Mouse (Mus musculus): ENCODE data around the gene Cbll1. TPM values are rescaled to one million over a fixed set of nuclear protein-coding genes. Genes with fewer than 3 reads are reported as not detected.
"Not testable (repeated sequence)": the region's sequence is repeated elsewhere in the genome, so short reads cannot be mapped to it uniquely, and the experiment has no call there.

The Cbll1 gene
- polyA plus RNA-seq, 1 experiment from 2014 or later, result 15.9 TPM

- H3K4me3 ChIP-seq (replicated peaks; ENCODE audit: low read length), result no peak overlapping the region
- no peak overlapping the region for H3K27ac ChIP-seq (ENCODE audit: low read length)
- ATAC-seq, result no peak
- peaks cover 10% of the 10 kb centered on the region for H3K4me1 ChIP-seq (replicated peaks; ENCODE audit: control insufficient read depth, insufficient read depth, low read length)
- no peak overlapping the region for H3K4me2 ChIP-seq (ENCODE audit: low read length)
- H3K36me3 ChIP-seq (ENCODE audit: control insufficient read depth, insufficient read depth), result no peaks in the 10 kb centered on the region
- no peaks in the 10 kb centered on the region for H3K9me3 ChIP-seq (ENCODE audit: control insufficient read depth, low read length)
- H3K27me3 ChIP-seq (replicated peaks; ENCODE audit: control insufficient read depth, insufficient read depth, low read length), result no peaks in the 10 kb centered on the region
- no peak overlapping the region for H3K9ac ChIP-seq (replicated peaks; ENCODE audit: low read depth, low read length)
Observed at GRCm38 (mm10) chr12:31503211-31503610, 3.8 kb upstream of the Cbll1 start.

GRCm38 (mm10) chr12:31501266-31501665, 1.9 kb upstream of the Cbll1 start:
- Histone ChIP-seq H3K27me3 (replicated peaks; ENCODE audit: control insufficient read depth, insufficient read depth, low read length) (no peaks in the 10 kb centered on the region), H3K4me3 (replicated peaks; ENCODE audit: low read length) (no peak overlapping the region), H3K4me1 (replicated peaks; ENCODE audit: control insufficient read depth, insufficient read depth, low read length) (peaks cover 15% of the 10 kb centered on the region), H3K9me3 (ENCODE audit: control insufficient read depth, low read length) (no peaks in the 10 kb centered on the region), H3K4me2 (ENCODE audit: low read length) (no peak overlapping the region), H3K36me3 (ENCODE audit: control insufficient read depth, insufficient read depth) (no peaks in the 10 kb centered on the region), H3K9ac (replicated peaks; ENCODE audit: low read depth, low read length) (no peak overlapping the region), H3K27ac (ENCODE audit: low read length) (no peak overlapping the region)
- WGBS, result 76% methylated on average over 4 of the region's 4 CpGs
- ATAC-seq, result no peak

DNA sequence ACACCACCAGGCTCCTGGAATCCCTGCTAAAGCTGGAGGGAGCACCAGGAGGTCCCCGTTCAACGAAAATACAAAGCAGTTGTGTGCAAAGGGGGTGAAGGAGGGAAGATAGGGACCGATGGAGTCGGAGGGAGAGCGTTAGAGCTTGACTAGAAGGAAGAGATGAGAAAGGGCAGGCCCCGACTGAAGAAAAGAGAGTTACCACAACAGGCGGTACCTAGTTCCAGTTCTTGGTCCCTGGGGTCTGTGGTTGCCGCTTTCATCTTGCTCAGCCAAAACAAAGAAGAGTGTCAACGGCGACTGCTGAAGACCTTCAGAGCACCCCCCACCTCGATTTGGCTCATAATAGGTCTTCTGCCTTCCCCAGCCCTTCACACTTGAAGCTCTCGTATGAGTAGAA, 780 bp upstream of the Cbll1 start:
- ATAC-seq, result no peak; the same call in 1 of the 2 replicates
- WGBS, result 1% methylated on average over 12 of the region's 12 CpGs

GRCm38 (mm10) chr12:31498936-31499313, 491 bp downstream of the Cbll1 start:
- Histone ChIP-seq H3K9me3 (ENCODE audit: control insufficient read depth, low read length) (no peaks in the 10 kb centered on the region), H3K27ac (ENCODE audit: low read length) (peak overlapping the region; percentile 94), H3K36me3 (ENCODE audit: control insufficient read depth, insufficient read depth) (peaks cover 4% of the 10 kb centered on the region; the same call in 1 of the 2 replicates), H3K4me2 (ENCODE audit: low read length) (peak overlapping the region; percentile 72), H3K4me1 (replicated peaks; ENCODE audit: control insufficient read depth, insufficient read depth, low read length) (peaks cover 15% of the 10 kb centered on the region), H3K4me3 (replicated peaks; ENCODE audit: low read length) (peak overlapping the region; percentile 75), H3K27me3 (replicated peaks; ENCODE audit: control insufficient read depth, insufficient read depth, low read length) (no peaks in the 10 kb centered on the region), H3K9ac (replicated peaks; ENCODE audit: low read depth, low read length) (peak overlapping the region; percentile 77)
- ATAC-seq, result no peak
- WGBS, result 1% methylated on average over 25 of the region's 25 CpGs

More for the DNA sequence above, 780 bp upstream of the Cbll1 start:
- Histone ChIP-seq H3K27me3 (replicated peaks; ENCODE audit: control insufficient read depth, insufficient read depth, low read length) (no peaks in the 10 kb centered on the region), H3K9me3 (ENCODE audit: control insufficient read depth, low read length) (no peaks in the 10 kb centered on the region), H3K4me2 (ENCODE audit: low read length) (peak overlapping the region; percentile 82), H3K4me3 (replicated peaks; ENCODE audit: low read length) (peak overlapping the region; percentile 75), H3K4me1 (replicated peaks; ENCODE audit: control insufficient read depth, insufficient read depth, low read length) (peaks cover 15% of the 10 kb centered on the region), H3K27ac (ENCODE audit: low read length) (peak overlapping the region; percentile 94), H3K36me3 (ENCODE audit: control insufficient read depth, insufficient read depth) (no peaks in the 10 kb centered on the region), H3K9ac (replicated peaks; ENCODE audit: low read depth, low read length) (peak overlapping the region; percentile 77)

DNA sequence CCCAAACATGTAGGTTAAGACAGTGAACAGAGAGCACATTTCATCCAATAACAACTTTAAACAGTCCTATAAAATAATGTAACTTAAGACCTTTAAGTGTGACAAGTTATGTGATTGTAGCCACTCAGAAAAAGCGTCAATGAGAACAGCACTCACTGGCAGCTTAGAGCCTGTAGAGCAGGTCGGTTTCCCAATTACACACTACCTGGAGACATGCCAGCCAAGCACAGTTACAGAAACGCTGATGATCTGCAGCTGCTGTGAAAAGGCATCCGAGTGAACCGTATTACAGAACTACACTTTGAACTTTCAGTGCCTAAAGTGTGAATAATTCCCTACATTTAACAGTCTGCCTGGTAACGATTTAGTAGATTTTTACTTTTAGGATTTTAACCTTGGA, 13.0 kb downstream of the Cbll1 start:
- H3K27me3 ChIP-seq (replicated peaks; ENCODE audit: control insufficient read depth, insufficient read depth, low read length), result no peaks in the 10 kb centered on the region
- H3K4me2 ChIP-seq (ENCODE audit: low read length), result no peak overlapping the region
- H3K4me3 ChIP-seq (replicated peaks; ENCODE audit: low read length), result no peak overlapping the region
- peaks cover 20% of the 10 kb centered on the region for H3K36me3 ChIP-seq (ENCODE audit: control insufficient read depth, insufficient read depth)
- H3K4me1 ChIP-seq (replicated peaks; ENCODE audit: control insufficient read depth, insufficient read depth, low read length), result no peaks in the 10 kb centered on the region
- H3K9me3 ChIP-seq (ENCODE audit: control insufficient read depth, low read length), result no peaks in the 10 kb centered on the region
- no peak overlapping the region for H3K27ac ChIP-seq (ENCODE audit: low read length)
- 48% methylated on average over 6 of the region's 6 CpGs for WGBS
- H3K9ac ChIP-seq (replicated peaks; ENCODE audit: low read depth, low read length), result no peak overlapping the region
- no peak for ATAC-seq

DNA sequence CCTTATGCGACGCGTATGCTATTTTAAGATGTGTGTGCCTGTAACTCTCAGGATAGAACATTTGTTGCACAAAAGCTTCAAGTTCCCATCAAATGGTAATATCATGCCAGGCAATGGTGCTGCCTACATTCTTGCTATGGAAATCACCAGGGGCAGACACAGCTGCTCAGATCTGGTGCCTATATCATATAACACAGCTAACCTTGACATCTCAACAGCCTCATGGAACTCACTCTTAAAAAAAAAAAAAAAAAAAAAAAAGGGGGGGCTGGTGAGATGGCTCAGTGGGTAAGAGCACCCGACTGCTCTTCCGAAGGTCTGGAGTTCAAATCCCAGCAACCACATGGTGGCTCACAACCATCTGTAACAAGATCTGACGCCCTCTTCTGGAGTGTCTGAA, 21.2 kb downstream of the Cbll1 start:
- over 99% methylated on average over 4 of the region's 6 CpGs for WGBS
- not testable (repeated sequence) for H3K9ac ChIP-seq (replicated peaks; ENCODE audit: low read depth, low read length); H3K4me3 ChIP-seq (replicated peaks; ENCODE audit: low read length); H3K27me3 ChIP-seq (replicated peaks; ENCODE audit: control insufficient read depth, insufficient read depth, low read length); H3K36me3 ChIP-seq (ENCODE audit: control insufficient read depth, insufficient read depth); H3K27ac ChIP-seq (ENCODE audit: low read length); H3K4me1 ChIP-seq (replicated peaks; ENCODE audit: control insufficient read depth, insufficient read depth, low read length); ATAC-seq; H3K9me3 ChIP-seq (ENCODE audit: control insufficient read depth, low read length); H3K4me2 ChIP-seq (ENCODE audit: low read length)

- ATAC-seq, result no peak
- 89% methylated on average over 4 of the region's 4 CpGs for WGBS
- H3K36me3 ChIP-seq (ENCODE audit: control insufficient read depth, insufficient read depth), result no peaks in the 10 kb centered on the region
- H3K27ac ChIP-seq (ENCODE audit: low read length), result no peak overlapping the region
- no peak overlapping the region for H3K4me2 ChIP-seq (ENCODE audit: low read length)
- H3K9me3 ChIP-seq (ENCODE audit: control insufficient read depth, low read length), result no peaks in the 10 kb centered on the region
- H3K27me3 ChIP-seq (replicated peaks; ENCODE audit: control insufficient read depth, insufficient read depth, low read length), result no peaks in the 10 kb centered on the region
- no peak overlapping the region for H3K4me3 ChIP-seq (replicated peaks; ENCODE audit: low read length)
- H3K9ac ChIP-seq (replicated peaks; ENCODE audit: low read depth, low read length), result no peak overlapping the region
- H3K4me1 ChIP-seq (replicated peaks; ENCODE audit: control insufficient read depth, insufficient read depth, low read length), result no peaks in the 10 kb centered on the region
Observed at GRCm38 (mm10) chr12:31462615-31463014, 36.8 kb downstream of the Cbll1 start.

DNA sequence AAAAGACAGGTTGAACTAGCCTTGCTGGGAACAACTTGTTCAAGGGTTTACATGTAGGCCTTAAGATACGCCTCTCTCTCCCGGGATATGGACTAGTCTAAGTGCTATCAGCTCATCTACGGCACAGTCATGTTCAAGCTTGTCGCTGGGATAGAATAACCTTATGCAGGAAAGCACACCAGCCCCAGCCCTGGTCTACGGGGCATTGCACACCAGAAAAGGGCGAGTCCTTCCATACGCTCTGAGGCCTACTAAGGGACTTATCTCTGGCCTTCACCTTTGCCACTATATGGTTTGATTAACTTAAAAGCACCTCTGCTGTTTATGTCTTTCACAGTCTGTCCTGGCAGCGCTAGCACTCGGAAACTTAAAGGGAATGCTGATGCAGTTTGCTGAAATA, 38.0 kb downstream of the Cbll1 start:
- no peak overlapping the region for H3K27ac ChIP-seq (ENCODE audit: low read length)
- no peaks in the 10 kb centered on the region for H3K9me3 ChIP-seq (ENCODE audit: control insufficient read depth, low read length)
- H3K4me1 ChIP-seq (replicated peaks; ENCODE audit: control insufficient read depth, insufficient read depth, low read length), result 0 out of 2 replicates have a peak, but pooled peaks cover 3% of the 10 kb centered on the region
- no peak for ATAC-seq
- no peak overlapping the region for H3K4me3 ChIP-seq (replicated peaks; ENCODE audit: low read length)
- H3K36me3 ChIP-seq (ENCODE audit: control insufficient read depth, insufficient read depth), result no peaks in the 10 kb centered on the region
- WGBS, result 96% methylated on average over 9 of the region's 9 CpGs
- no peak overlapping the region for H3K9ac ChIP-seq (replicated peaks; ENCODE audit: low read depth, low read length)
- no peaks in the 10 kb centered on the region for H3K27me3 ChIP-seq (replicated peaks; ENCODE audit: control insufficient read depth, insufficient read depth, low read length)
- no peak overlapping the region for H3K4me2 ChIP-seq (ENCODE audit: low read length)

- not testable (repeated sequence) for ATAC-seq; H3K9me3 ChIP-seq (ENCODE audit: control insufficient read depth, low read length); H3K4me1 ChIP-seq (replicated peaks; ENCODE audit: control insufficient read depth, insufficient read depth, low read length); H3K27ac ChIP-seq (ENCODE audit: low read length); H3K4me2 ChIP-seq (ENCODE audit: low read length); H3K36me3 ChIP-seq (ENCODE audit: control insufficient read depth, insufficient read depth); H3K4me3 ChIP-seq (replicated peaks; ENCODE audit: low read length); H3K27me3 ChIP-seq (replicated peaks; ENCODE audit: control insufficient read depth, insufficient read depth, low read length); H3K9ac ChIP-seq (replicated peaks; ENCODE audit: low read depth, low read length)
- 27% methylated on average over 3 of the region's 3 CpGs for WGBS
Observed at GRCm38 (mm10) chr12:31460270-31460669, 39.1 kb downstream of the Cbll1 start.

DNA sequence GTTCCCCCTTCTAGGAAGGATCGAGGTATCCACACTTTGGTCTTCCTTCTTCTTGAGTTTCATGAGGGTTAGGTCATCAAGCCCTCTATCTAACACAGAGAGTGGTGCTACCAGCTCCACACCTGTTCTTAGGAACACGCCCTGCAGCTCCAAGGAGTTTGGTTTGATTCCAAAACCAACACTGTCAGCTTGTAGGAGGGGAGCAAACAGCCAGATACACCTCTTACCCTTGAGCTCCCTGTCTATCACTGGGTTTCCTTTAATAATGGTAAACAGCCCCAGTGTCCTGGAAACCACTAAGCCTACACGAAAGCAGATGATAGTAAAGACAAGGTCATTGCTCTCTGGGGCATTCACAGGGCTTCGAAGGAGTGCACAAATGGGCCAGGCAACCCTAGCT, 40.9 kb downstream of the Cbll1 start:
- Histone ChIP-seq H3K4me1 (replicated peaks; ENCODE audit: control insufficient read depth, insufficient read depth, low read length) (0 out of 2 replicates have a peak, but pooled peaks cover 3% of the 10 kb centered on the region), H3K27ac (ENCODE audit: low read length) (no peak overlapping the region), H3K4me2 (ENCODE audit: low read length) (no peak overlapping the region), H3K4me3 (replicated peaks; ENCODE audit: low read length) (no peak overlapping the region), H3K9ac (replicated peaks; ENCODE audit: low read depth, low read length) (no peak overlapping the region), H3K9me3 (ENCODE audit: control insufficient read depth, low read length) (no peaks in the 10 kb centered on the region), H3K36me3 (ENCODE audit: control insufficient read depth, insufficient read depth) (no peaks in the 10 kb centered on the region), H3K27me3 (replicated peaks; ENCODE audit: control insufficient read depth, insufficient read depth, low read length) (no peaks in the 10 kb centered on the region)
- ATAC-seq, result no peak
- 84% methylated on average over 4 of the region's 4 CpGs for WGBS

All from forebrain, embryonic 16.5 days (tissue).